Mouse (Mus musculus) myocyte (in vitro differentiated cells): Measurements from ENCODE around the gene Cd8b1.

ENCODE experiments used
- CEBPB ChIP-seq: IDR thresholded peaks from 2 replicates; pipeline ENCODE4 v1.6.1; 2011; ENCODE audit warnings: mild to moderate bottlenecking, moderate library complexity; ENCODE audit not compliant: poor library complexity, insufficient read depth, severe bottlenecking
- E2F4 ChIP-seq: IDR thresholded peaks from one replicate; pipeline ENCODE4 v1.6.1; 2011; ENCODE audit warnings: mild to moderate bottlenecking, control low read depth, moderate library complexity; ENCODE audit not compliant: insufficient read depth
- MAX ChIP-seq: IDR thresholded peaks from one replicate; pipeline ENCODE4 v1.6.1; 2011; ENCODE audit warnings: low read depth, mild to moderate bottlenecking, control low read depth
- MYOG ChIP-seq, 3 experiments: IDR thresholded peaks; one replicate each; pipeline ENCODE4 v1.6.1; 2011; ENCODE audit warnings: control low read depth in 2 of 3, low read depth in 2 of 3, mild to moderate bottlenecking in 2 of 3; ENCODE audit not compliant: insufficient read length in 2 of 3, control insufficient read depth in 1 of 3, insufficient read depth in 1 of 3
- POLR2A ChIP-seq: IDR thresholded peaks from one replicate; pipeline ENCODE4 v1.6.1; 2011; ENCODE audit warnings: low read depth, mild to moderate bottlenecking, control low read depth, moderate library complexity; ENCODE audit not compliant: insufficient read length
- POLR2AphosphoS2 ChIP-seq: IDR thresholded peaks from one replicate; pipeline ENCODE4 v1.6.1; 2011; ENCODE audit warnings: low read depth, control low read depth; ENCODE audit not compliant: insufficient read length
- TCF12 ChIP-seq: IDR thresholded peaks from one replicate; pipeline ENCODE4 v1.6.1; 2011; ENCODE audit warnings: mild to moderate bottlenecking, control low read depth; ENCODE audit not compliant: poor library complexity, insufficient read depth, severe bottlenecking
- USF1 ChIP-seq: IDR thresholded peaks from one replicate; pipeline ENCODE4 v1.6.1; 2011; ENCODE audit warnings: low read depth, mild to moderate bottlenecking, control low read depth, moderate library complexity

- TF ChIP-seq POLR2A (no peak), USF1 (no peak), POLR2AphosphoS2 (no peak), E2F4 (no peak), MAX (no peak), TCF12 (no peak), MYOG (IDR thresholded peaks at IDR 0.05; ENCODE audit: control insufficient read depth in 1 of 3, insufficient read depth in 1 of 3, insufficient read length in 2 of 3, low read depth in 2 of 3) (no peak), CEBPB (no peak)
These were observed 15.1 kb downstream of the Cd8b1 start for GRCm38 (mm10) chr6:71337666-71338065.
